Mouse (Mus musculus) embryonic facial prominence, embryonic 14.5 days (tissue): ENCODE measurements around the gene Ccdc174. TPM values are rescaled to one million over a fixed set of nuclear protein-coding genes. Genes with fewer than 3 reads are reported as not detected.

Source experiments
- polyA plus RNA-seq: library from polyadenylated mRNA; unstranded; fragments of >200 nt; fragmentation: Nextera tagmentation; extraction: Ambion mirVana; gene quantifications from 2 replicates; pipeline ENCODE4 v1.2.1, GENCODE M21; 2014

The Ccdc174 gene
- polyA plus RNA-seq, 1 experiment from 2014 or later = 27.0 TPM

Other genes with a start within 250 kb of the Ccdc174 start
- 40.8 and 47.5 TPM in 2 replicates for gene Slc6a6, start 194.0 kb upstream of the Ccdc174 start, polyA plus RNA-seq
- gene Grip2, start 50.8 kb upstream of the Ccdc174 start, polyA plus RNA-seq = 3.1 and 3.6 TPM in 2 replicates
- gene 4930590J08Rik, start 24.8 kb downstream of the Ccdc174 start, polyA plus RNA-seq = 0.32 and 0.55 TPM in 2 replicates
- 9.4 and 9.9 TPM in 2 replicates for gene Fgd5, start 100.8 kb downstream of the Ccdc174 start, polyA plus RNA-seq
- gene Nr2c2, start 213.3 kb downstream of the Ccdc174 start, polyA plus RNA-seq = 20.2 and 20.6 TPM in 2 replicates